Mouse (Mus musculus) midbrain, embryonic 13.5 days (tissue): Measurements from ENCODE around the gene Foxn3. TPM values are rescaled to one million over a fixed set of nuclear protein-coding genes. Genes with fewer than 3 reads are reported as not detected.

Experiments used
- ATAC-seq: fragments of 200-750 bp; cut with Nextera tagmentation; 2 replicates; pipeline ENCODE4 v1.8.0; 2017; ENCODE audit warnings: mild to moderate bottlenecking, moderate TSS enrichment, moderate library complexity
- H3K27ac ChIP-seq: fragments of 300-500 bp; sonication (generic); 2 replicates; pipeline ENCODE4 v1.5.1; 2015; ENCODE audit warnings: inconsistent platforms, mild to moderate bottlenecking, moderate library complexity
- H3K27me3 ChIP-seq: fragments of 300-500 bp; sonication (generic); 2 replicates; pipeline ENCODE4 v1.6.1; 2015; ENCODE audit warnings: mild to moderate bottlenecking, inconsistent platforms
- H3K36me3 ChIP-seq: fragments of 300-500 bp; sonication (generic); 2 replicates; pipeline ENCODE4 v1.6.1; 2015; ENCODE audit warnings: mild to moderate bottlenecking, inconsistent platforms
- H3K4me1 ChIP-seq: fragments of 300-500 bp; sonication (generic); replicated peaks from 2 replicates; pipeline ENCODE4 v1.6.1; 2015; ENCODE audit warnings: inconsistent platforms
- H3K4me2 ChIP-seq: fragments of 300-500 bp; sonication (generic); replicated peaks from 2 replicates; pipeline ENCODE4 v1.6.1; 2015; ENCODE audit warnings: moderate library complexity, mild to moderate bottlenecking, inconsistent platforms
- H3K4me3 ChIP-seq: fragments of 300-500 bp; sonication (generic); replicated peaks from 2 replicates; pipeline ENCODE4 v1.5.1; 2015; ENCODE audit warnings: mild to moderate bottlenecking, inconsistent platforms
- H3K9ac ChIP-seq: fragments of 300-500 bp; sonication (generic); replicated peaks from 2 replicates; pipeline ENCODE4 v1.6.1; 2015; ENCODE audit warnings: mild to moderate bottlenecking, inconsistent platforms
- H3K9me3 ChIP-seq: fragments of 300-500 bp; sonication (generic); 2 replicates; pipeline ENCODE4 v1.6.1; 2016; ENCODE audit warnings: mild to moderate bottlenecking, inconsistent platforms
- WGBS: fragments of 180-500 bp; shearing (Covaris S2); methylation state at CpG from one replicate; pipeline ENCODE4 v1.1.7; 2015; 5-methylcytosine and 5-hydroxymethylcytosine counted together
- polyA plus RNA-seq: library from polyadenylated mRNA; unstranded; fragments of >200 nt; fragmentation: Nextera tagmentation; extraction: Ambion mirVana; gene quantifications from 2 replicates; pipeline ENCODE4 v1.2.1, GENCODE M21; 2015

Gene Foxn3
- polyA plus RNA-seq, 1 experiment from 2014 or later = 83.7 TPM

GRCm38 (mm10) chr12:99454394-99454793 lies 109.0 kb downstream of the Foxn3 start:
- ATAC-seq = no peak
- no peak overlapping the region for H3K4me3 ChIP-seq
- 72% methylated on average over 9 of the region's 9 CpGs for WGBS
- no peaks in the 10 kb centered on the region for H3K36me3 ChIP-seq
- H3K27ac ChIP-seq = no peak overlapping the region
- H3K4me2 ChIP-seq = no peak overlapping the region
- H3K9ac ChIP-seq = no peak overlapping the region
- no peaks in the 10 kb centered on the region for H3K27me3 ChIP-seq
- H3K4me1 ChIP-seq = peaks cover 31% of the 10 kb centered on the region
- H3K9me3 ChIP-seq = no peaks in the 10 kb centered on the region

- Histone ChIP-seq H3K4me1 (peaks cover 26% of the 10 kb centered on the region), H3K36me3 (no peaks in the 10 kb centered on the region), H3K9ac (no peak overlapping the region), H3K4me3 (no peak overlapping the region), H3K27ac (no peak overlapping the region), H3K9me3 (no peaks in the 10 kb centered on the region), H3K4me2 (no peak overlapping the region), H3K27me3 (no peaks in the 10 kb centered on the region)
- no peak for ATAC-seq
- 72% methylated on average over 4 of the region's 4 CpGs for WGBS
Measured at GRCm38 (mm10) chr12:99453797-99454196, 109.6 kb downstream of the Foxn3 start.

- Histone ChIP-seq H3K36me3 (no peaks in the 10 kb centered on the region), H3K4me1 (no peaks in the 10 kb centered on the region), H3K4me3 (no peak overlapping the region), H3K27ac (no peak overlapping the region), H3K9me3 (no peaks in the 10 kb centered on the region), H3K9ac (no peak overlapping the region), H3K4me2 (no peak overlapping the region), H3K27me3 (no peaks in the 10 kb centered on the region)
- 90% methylated on average over 6 of the region's 6 CpGs for WGBS
- ATAC-seq = no peak
Measured at GRCm38 (mm10) chr12:99450076-99450475, 113.3 kb downstream of the Foxn3 start.

GRCm38 (mm10) chr12:99447791-99448190 lies 115.6 kb downstream of the Foxn3 start:
- no peaks in the 10 kb centered on the region for H3K4me1 ChIP-seq
- H3K4me2 ChIP-seq = no peak overlapping the region
- H3K27me3 ChIP-seq = no peaks in the 10 kb centered on the region
- no peaks in the 10 kb centered on the region for H3K36me3 ChIP-seq
- no peaks in the 10 kb centered on the region for H3K9me3 ChIP-seq
- no peak overlapping the region for H3K9ac ChIP-seq
- ATAC-seq = no peak
- 87% methylated on average over 5 of the region's 5 CpGs for WGBS
- H3K27ac ChIP-seq = no peak overlapping the region
- no peak overlapping the region for H3K4me3 ChIP-seq

GRCm38 (mm10) chr12:99445018-99445674 lies 118.2 kb downstream of the Foxn3 start:
- Histone ChIP-seq H3K27me3 (no peaks in the 10 kb centered on the region), H3K27ac (no peak overlapping the region), H3K4me2 (no peak overlapping the region), H3K9ac (no peak overlapping the region), H3K36me3 (no peaks in the 10 kb centered on the region), H3K4me3 (no peak overlapping the region), H3K9me3 (no peaks in the 10 kb centered on the region), H3K4me1 (peaks cover 6% of the 10 kb centered on the region; the same call in 1 of the 2 replicates)
- 89% methylated on average over 6 of the region's 6 CpGs for WGBS
- ATAC-seq = no peak

- no peak overlapping the region for H3K27ac ChIP-seq
- no peaks in the 10 kb centered on the region for H3K9me3 ChIP-seq
- H3K36me3 ChIP-seq = no peaks in the 10 kb centered on the region
- H3K4me3 ChIP-seq = no peak overlapping the region
- ATAC-seq = no peak
- H3K4me2 ChIP-seq = no peak overlapping the region
- WGBS = 96% methylated on average over 3 of the region's 3 CpGs
- no peak overlapping the region for H3K9ac ChIP-seq
- no peaks in the 10 kb centered on the region for H3K27me3 ChIP-seq
- H3K4me1 ChIP-seq = peaks cover 6% of the 10 kb centered on the region; the same call in 1 of the 2 replicates
Measured at GRCm38 (mm10) chr12:99442819-99443218, 120.6 kb downstream of the Foxn3 start.

GRCm38 (mm10) chr12:99440953-99441352 lies 122.4 kb downstream of the Foxn3 start:
- Histone ChIP-seq H3K9me3 (no peaks in the 10 kb centered on the region), H3K36me3 (no peaks in the 10 kb centered on the region), H3K4me1 (peaks cover 6% of the 10 kb centered on the region; the same call in 1 of the 2 replicates), H3K27me3 (no peaks in the 10 kb centered on the region), H3K9ac (no peak overlapping the region), H3K4me2 (no peak overlapping the region), H3K4me3 (no peak overlapping the region), H3K27ac (no peak overlapping the region)
- no peak for ATAC-seq
- WGBS = 62% methylated on average over 4 of the region's 4 CpGs

GRCm38 (mm10) chr12:99440022-99440421 lies 123.4 kb downstream of the Foxn3 start:
- WGBS = 67% methylated on average over 3 of the region's 3 CpGs
- Histone ChIP-seq H3K4me3 (no peak overlapping the region), H3K27ac (no peak overlapping the region), H3K4me2 (no peak overlapping the region), H3K9me3 (no peaks in the 10 kb centered on the region), H3K27me3 (no peaks in the 10 kb centered on the region), H3K36me3 (no peaks in the 10 kb centered on the region), H3K4me1 (peaks cover 6% of the 10 kb centered on the region; the same call in 1 of the 2 replicates), H3K9ac (no peak overlapping the region)
- no peak for ATAC-seq

- H3K4me3 ChIP-seq = no peak overlapping the region
- no peaks in the 10 kb centered on the region for H3K9me3 ChIP-seq
- no peaks in the 10 kb centered on the region for H3K4me1 ChIP-seq
- no peak overlapping the region for H3K27ac ChIP-seq
- WGBS = 95% methylated on average over 4 of the region's 4 CpGs
- no peak overlapping the region for H3K9ac ChIP-seq
- no peaks in the 10 kb centered on the region for H3K27me3 ChIP-seq
- no peak for ATAC-seq
- no peak overlapping the region for H3K4me2 ChIP-seq
- no peaks in the 10 kb centered on the region for H3K36me3 ChIP-seq
Measured at GRCm38 (mm10) chr12:99435189-99435588, 128.2 kb downstream of the Foxn3 start.

- WGBS = 96% methylated on average over 5 of the region's 5 CpGs
- Histone ChIP-seq H3K27me3 (no peaks in the 10 kb centered on the region), H3K36me3 (no peaks in the 10 kb centered on the region), H3K9me3 (no peaks in the 10 kb centered on the region), H3K4me3 (no peak overlapping the region), H3K9ac (no peak overlapping the region), H3K4me2 (no peak overlapping the region), H3K27ac (no peak overlapping the region), H3K4me1 (no peaks in the 10 kb centered on the region)
- ATAC-seq = no peak
Measured at GRCm38 (mm10) chr12:99433402-99433801, 130.0 kb downstream of the Foxn3 start.

GRCm38 (mm10) chr12:99431541-99431940 lies 131.8 kb downstream of the Foxn3 start:
- no peak overlapping the region for H3K9ac ChIP-seq
- no peak for ATAC-seq
- H3K4me1 ChIP-seq = no peaks in the 10 kb centered on the region
- H3K9me3 ChIP-seq = no peaks in the 10 kb centered on the region
- WGBS = 78% methylated on average over 6 of the region's 6 CpGs
- no peaks in the 10 kb centered on the region for H3K36me3 ChIP-seq
- H3K27me3 ChIP-seq = no peaks in the 10 kb centered on the region
- no peak overlapping the region for H3K27ac ChIP-seq
- H3K4me2 ChIP-seq = no peak overlapping the region
- H3K4me3 ChIP-seq = no peak overlapping the region

- ATAC-seq = no peak
- no peak overlapping the region for H3K4me2 ChIP-seq
- no peaks in the 10 kb centered on the region for H3K36me3 ChIP-seq
- no peaks in the 10 kb centered on the region for H3K4me1 ChIP-seq
- no peaks in the 10 kb centered on the region for H3K9me3 ChIP-seq
- no peak overlapping the region for H3K27ac ChIP-seq
- no peaks in the 10 kb centered on the region for H3K27me3 ChIP-seq
- no peak overlapping the region for H3K4me3 ChIP-seq
- no peak overlapping the region for H3K9ac ChIP-seq
- 99% methylated on average over 3 of the region's 3 CpGs for WGBS
Measured at GRCm38 (mm10) chr12:99430992-99431391, 132.4 kb downstream of the Foxn3 start.

- H3K27me3 ChIP-seq = no peaks in the 10 kb centered on the region
- H3K4me3 ChIP-seq = no peak overlapping the region
- WGBS = 97% methylated on average over 3 of the region's 3 CpGs
- no peaks in the 10 kb centered on the region for H3K4me1 ChIP-seq
- peaks cover 4% of the 10 kb centered on the region; the same call in 1 of the 2 replicates for H3K36me3 ChIP-seq
- no peak overlapping the region for H3K9ac ChIP-seq
- H3K27ac ChIP-seq = no peak overlapping the region
- ATAC-seq = no peak
- H3K9me3 ChIP-seq = no peaks in the 10 kb centered on the region
- H3K4me2 ChIP-seq = no peak overlapping the region
Measured at GRCm38 (mm10) chr12:99429101-99429500, 134.3 kb downstream of the Foxn3 start.
